Mouse (Mus musculus) telencephalon, adult 2 months (tissue): ENCODE measurements around the gene Cd9.
"Not testable (repeated sequence)": the region's sequence is repeated elsewhere in the genome, so short reads cannot be mapped to it uniquely, and the experiment has no call there.

Experiments
- DNase-seq: peaks from one replicate; pipeline ENCODE4 v3.0.0-alpha.2; 2011; ENCODE audit warnings: low read depth, low spot score

Cd9 gene

DNA sequence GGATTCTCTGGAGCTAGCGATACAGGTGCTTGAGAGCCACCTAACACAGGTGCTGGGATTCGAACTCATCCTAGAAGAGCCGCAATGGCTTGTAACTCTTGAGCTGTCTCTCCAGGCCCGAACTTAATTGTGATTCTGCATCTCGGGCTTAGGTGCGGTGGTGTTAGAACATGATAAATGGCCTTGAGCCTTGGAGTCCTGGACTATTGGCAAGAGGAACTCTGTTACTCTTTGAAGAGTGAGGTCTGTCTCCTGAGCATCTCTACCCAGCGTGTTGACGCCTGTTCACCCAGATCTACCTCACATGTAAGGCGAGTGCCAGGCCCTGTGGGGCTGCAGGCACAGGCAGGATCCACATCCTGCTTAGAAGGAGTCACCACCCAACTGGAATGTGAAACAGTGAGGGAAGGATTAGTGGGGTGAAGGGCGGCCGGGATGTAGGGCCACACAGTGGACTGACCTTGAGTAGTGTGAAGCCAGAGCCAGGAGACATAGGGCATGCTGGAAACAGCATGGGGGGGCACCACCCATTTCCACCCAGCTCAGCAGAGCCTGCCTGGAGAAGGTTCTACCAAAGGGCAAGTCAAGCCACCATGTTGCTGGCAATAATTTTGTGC, 8.7 kb upstream of the Cd9 start:
- no peak for DNase-seq

DNA sequence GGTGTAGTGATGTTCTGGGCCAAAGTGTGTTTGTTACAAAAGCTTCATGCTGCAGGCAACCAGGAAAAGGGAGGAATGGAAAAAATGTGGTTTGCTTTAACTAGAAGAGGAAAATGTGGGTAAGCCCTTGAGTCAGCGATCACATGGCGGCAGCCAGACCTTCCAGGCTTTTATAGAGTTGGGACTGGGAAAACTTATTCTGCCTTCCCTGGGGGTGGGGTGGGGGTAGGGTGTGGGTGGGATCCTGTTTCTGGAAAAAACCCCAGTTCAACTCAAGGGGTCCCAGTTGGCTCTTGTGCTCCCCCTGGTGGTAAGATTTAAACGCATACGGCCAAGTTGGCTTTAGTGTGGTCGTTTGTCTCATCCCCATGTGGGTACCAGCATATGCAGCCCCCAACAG, 3.5 kb upstream of the Cd9 start:
- no peak for DNase-seq

DNA sequence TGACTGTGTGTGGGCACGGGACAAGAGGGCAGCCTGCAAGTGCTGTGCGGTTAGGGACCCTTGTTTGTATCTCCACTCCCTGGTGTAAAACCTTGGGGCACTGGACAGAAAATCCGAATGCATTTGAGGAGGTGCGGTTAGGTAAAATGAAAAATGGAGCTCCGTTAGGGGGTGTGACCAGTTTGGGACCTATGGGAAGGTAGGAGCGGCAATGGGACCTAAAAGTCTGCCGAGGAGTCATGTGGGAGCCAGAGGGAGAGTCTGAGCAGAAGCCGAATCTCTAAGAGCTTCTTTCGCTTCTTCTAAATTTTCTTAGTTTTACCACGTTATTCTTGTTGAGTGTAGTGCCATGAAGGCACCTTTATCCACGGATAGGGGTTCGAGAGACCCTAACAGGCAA, 1.8 kb upstream of the Cd9 start:
- DNase-seq, result no peak

DNA sequence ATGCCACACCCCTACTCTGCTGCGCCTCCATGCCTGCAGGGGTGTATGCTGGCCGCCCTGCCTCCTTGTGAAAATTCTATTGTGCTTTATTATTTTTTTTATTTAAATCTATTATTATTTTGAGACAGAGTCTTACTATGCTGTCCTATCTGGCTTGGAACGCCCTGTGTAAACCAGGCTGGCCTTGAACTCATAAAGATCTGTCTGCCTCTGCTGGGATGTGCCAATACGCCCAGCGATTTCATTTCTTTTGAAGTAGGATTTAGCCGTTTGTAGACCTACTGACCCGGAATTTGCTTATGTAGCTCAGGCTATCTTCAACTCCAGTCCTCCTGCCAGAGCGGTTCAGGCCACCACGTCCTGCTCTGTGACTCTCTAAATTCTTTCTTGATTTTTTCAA, 770 bp upstream of the Cd9 start:
- no peak for DNase-seq

DNA sequence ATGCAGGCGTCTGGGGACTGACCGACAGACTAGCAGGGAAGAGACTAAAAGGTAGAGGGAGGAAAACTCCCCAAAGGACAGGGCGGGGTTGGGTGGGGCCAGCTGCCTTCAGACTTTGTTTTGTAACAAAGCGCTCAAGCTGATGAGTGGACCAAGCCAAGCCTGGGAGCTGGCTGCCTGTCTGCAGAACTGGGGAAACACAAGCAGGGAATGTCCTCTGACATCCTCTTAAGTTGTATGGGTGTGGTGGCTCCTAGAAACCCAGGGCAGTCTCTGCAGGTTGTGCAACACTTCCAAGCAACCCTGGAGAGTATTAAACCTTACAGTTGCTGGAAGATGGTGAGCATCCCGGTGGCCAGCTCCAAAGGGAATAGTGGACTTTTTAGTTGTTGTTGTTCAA, 1.4 kb downstream of the Cd9 start:
- no peak for DNase-seq

DNA sequence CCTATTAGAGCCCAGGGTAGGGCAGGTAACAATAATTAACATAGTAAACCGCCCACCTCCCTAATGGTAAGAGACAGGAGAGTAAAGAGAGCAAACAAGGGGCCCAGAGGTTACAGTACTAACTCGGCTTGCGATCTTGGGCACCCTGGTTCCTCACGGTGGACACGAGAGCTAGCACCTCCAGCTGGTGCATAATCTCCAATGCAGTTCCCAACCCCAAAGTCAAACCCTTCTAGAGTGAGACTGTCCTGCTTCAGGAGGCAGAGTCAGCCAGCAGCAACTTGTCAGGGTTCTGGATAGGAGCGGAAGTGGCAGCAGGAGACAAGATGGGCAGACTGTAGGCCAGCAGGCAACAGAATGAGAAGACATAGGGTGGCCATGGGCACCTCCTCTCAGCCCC, 1.9 kb downstream of the Cd9 start:
- DNase-seq, result no peak

DNA sequence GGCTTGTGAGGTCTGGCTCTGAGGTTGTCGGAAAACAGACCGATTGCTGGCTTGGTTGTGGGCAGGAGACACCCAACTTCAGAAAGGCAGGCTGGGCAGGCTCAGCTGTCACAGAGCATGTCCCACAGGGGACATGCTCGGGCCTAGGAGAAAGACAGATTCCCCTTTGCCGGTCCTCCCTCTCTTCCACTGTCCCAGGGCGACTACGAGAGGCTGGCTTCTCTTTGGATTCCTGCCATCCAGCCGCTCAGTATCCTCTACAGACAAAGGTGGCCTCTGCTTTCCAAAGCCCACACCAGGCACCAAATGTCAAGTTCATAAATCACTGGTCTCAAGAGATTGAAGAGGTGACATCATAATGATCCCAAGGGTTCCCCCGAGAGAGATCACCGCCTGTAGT, 2.6 kb downstream of the Cd9 start:
- DNase-seq, result no peak

DNA sequence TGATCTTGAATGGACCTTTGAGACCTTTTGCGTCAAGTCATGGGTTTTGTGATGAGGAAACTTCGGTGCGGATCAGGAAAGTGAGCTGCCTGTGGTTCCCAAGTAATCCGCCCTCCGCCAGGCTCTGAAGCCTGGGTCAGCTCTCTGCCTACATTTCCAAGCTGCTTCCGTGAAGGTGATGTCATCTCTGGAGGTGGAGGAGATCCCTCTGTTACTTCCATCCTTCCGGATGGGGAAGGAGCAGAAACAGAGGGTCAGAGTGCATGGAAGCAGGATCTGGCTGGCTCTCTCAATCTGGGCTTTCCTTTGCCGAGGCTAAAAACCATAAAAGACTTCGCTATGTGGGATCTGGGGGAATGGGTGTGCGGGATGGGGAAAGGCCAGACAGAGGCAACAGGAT, 3.2 kb downstream of the Cd9 start:
- no peak for DNase-seq

DNA sequence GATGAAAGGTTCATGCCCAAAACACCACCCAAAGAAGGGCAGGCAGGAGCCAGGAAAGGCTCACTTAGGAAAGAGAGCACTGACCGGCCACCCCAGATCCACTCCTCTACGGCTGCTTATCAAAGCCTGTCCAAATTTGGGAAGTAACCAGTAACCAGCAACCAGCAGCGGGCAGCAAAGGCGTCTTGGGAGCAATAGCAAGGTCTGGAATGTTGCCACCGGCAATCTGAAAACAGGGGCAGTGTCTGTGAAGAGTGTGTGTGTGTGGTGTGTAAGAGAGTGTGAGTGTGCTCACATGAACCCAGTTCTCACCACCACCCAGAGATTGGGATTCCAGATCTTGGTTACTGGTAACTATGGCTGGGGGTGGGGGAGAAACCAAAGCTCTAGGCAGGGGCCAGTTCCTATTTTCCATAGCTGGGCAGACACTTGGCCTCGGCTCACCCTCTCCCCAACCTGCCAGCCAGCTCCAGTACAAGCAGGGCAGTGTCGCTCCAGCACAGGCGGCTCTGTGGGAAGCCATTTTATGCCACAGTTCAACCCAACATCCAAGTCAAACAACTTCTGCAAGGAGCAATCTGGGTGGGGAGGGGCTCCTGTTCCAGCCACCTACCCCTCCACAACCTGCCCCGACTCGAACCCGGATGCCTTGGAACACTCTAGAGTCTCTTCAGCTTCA, 4.6 kb downstream of the Cd9 start:
- no peak for DNase-seq

DNA sequence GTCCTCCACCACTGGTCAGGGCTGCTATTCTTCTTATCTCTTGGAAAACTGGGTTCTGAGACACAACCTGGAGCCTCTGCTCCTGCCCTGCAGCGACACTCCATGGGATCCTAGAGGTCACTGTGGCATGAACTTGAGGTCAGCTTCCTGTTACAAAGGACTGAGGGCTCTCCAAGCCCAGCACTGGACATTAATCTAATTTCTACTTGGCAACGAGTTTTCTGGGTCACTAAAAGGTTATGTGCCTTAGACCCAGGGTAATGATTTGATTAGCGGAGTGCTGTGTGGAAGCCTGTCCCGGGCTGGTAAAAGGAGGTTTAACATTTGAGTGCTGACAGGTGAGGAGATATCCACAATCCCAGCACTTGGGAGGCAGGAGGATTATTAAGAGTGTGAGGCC, 9.0 kb downstream of the Cd9 start:
- no peak for DNase-seq

DNA sequence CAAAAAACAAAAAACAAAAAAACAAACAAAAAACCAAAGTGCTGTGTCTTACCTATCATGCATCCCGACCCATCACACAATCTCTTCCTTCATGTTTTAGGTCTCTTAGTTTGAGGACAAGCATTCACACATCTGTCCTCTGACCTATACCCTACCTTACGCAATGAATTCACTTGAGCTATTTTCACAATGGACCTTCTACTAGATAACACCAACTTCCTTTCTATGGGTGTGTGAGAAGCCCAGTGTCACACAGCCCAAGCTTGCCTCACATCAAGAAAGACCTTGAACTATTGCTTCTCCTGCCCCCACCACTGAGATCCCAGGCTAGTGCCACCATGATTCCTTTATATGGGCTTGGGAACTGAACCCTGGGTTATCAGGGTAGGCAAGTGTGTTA, 9.9 kb downstream of the Cd9 start:
- no peak for DNase-seq

DNA sequence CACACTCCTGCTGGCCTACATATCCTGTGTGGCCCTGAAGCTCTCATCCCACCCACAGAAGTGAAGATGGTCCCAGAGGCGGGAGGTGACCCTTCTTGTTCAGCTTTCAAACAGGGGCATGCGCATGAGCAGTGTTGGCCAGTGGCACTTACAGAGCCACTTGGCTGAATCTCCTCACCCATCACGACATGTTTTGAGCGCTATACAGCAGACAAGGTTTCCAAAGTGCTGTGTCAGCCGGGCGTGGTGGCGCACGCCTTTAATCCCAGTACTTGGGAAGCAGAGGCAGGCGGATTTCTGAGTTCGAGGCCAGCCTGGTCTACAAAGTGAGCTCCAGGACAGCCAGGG, 10.3 kb downstream of the Cd9 start:
- DNase-seq, result not testable (repeated sequence)

DNA sequence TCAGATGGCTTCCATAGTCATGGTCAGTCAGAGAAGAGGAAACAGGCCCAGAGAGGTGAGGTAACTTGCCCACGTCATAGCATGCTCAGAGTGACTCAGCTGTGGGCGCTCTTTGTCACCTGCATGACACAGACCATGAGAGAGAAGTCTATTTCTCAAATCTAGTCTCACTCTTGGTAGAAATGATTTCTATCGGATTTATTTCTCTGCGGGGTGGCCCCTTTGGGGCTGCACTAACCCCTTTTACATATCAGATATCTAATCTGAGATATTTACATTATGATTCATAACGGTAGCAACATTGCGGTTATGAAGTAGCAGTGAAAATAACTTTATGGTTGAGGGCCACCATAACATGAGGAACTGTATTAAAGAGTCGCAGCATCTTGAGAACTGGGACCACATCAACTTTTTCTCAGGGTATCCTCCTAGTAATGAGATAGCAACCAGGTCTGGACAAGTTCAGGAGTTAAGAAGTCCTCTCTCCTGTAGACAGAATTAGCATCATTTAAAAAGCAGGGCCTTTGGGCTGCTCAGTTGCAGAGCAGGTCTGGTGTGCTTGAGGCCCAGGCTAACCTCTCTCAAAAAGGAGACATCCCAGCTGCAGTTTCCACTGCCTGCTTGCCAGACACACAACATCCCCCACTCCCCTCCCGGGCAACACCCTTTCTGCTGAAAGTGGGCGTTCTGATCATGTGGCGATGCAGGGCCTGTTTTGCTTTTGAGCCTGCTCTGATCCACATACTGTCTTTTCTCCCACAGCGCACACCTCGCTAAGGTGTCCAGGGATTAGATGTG, 10.9 kb downstream of the Cd9 start:
- no peak for DNase-seq

DNA sequence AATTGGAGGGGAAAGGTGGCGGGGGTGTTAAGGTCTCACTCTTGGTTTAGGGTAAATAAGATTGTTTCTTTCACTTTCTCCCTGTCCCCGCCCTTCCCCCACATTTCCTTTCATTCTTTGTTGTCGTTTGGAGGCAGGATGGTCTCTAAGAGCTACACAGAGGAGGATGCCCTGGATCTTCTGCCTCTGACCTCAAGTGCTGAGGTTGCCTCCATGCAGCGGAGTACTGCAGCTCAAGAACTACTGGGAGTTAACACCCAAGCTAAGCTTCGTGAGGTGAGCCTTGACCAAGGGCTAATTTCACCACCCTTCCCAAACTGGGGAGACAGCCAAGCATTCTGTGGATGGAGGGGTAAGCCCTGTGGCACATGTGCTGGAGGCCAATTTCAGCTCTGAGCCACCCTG, 12.2 kb downstream of the Cd9 start:
- no peak for DNase-seq

DNA sequence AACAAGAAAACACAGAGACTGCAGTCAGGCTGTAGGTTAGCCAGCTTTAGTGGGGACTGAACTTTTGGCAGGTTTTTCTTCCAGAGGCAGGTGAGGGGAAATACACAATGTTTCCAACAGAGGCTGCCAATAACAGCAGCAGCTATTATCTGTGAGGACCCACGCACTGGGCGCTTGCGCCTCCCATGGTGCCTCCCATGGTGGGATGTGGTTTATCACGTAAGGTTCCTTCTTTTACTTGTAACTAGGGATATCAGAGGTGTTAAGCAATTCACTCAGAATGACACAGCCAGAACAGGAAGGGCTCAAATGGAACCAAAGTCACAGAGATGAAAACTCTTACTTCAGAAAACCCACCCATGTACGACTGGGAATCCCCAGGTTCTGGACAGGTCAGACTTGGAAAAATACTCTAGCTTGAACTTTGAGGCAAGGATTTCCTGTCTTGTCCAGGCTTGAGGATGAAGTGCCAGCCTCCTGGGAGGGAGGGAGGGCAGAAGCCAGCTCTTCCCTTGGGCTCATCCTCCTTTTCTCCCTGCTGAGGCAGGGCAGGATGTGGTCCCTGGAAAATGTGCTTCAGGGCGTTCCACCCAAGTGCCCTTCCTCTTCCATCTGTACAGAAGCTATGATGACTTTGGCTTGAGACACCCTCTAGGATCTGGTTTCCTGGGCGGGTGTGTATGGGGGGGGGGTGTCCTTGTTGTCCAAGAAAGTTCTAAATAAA, 12.8 kb downstream of the Cd9 start:
- no peak for DNase-seq

DNA sequence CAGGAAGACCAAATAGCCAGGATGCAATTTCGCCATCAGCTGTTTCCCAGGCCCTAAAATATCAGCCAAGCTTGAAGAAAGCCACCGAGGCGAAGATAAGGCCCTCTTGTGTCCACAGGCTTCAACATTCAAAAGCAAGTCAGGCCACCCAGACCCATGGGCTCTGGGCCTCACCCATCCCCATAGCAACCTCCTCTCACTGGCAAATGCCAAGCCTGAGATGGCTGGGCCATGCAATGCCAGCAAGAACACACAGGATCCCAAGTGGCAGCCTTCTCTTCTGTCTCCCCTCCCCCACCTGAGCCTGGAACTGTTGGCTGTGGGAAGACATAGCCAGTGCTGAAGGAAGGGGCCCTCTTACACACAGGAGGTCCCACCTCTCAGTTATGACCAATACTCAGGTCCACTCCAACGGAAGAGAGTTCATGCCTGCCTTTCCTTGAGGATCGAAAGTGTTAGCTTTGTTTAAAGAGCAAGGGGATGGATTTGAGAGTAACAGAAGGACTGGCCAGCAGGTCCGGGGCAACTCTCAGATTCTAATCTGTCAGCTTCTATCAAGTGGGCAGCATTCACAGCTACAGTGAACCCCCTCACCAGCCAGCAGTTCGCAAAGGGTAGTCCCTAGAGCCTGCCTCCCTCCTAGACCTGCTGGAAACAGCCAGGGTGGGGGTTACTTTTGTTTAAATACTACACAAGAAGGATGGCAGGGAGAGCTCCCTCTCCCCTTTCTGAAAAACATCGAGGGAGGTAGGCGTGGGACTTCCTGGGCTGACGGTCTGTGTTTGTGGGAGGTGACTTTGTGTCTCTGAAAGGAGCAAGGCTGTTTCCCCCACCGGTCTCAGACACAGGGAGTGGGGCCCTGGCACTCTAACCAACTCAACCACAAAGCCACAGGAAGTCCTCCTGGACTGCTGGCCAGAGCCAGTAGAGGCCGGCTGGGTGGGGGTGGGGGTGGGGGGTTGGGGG, 13.9 kb downstream of the Cd9 start:
- DNase-seq, result no peak

DNA sequence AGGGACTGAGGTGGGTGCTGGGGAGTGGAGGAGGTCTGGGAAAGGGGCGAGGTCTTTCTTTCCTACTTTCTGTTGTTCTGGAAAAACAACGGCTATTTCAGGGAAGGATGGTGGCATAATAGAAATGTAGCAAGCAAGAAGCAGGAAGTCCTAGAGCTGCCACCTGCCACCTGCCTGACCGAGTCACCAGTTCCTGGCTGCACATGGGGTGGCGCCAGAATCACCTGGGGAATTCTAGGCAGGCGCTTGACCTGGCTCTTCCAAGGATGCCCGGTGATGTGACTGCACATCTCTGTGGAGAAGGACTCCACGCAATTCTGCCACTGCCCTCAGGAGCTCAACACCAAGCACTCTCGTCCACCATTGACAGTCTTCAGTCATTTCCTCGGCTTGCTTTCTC, 15.2 kb downstream of the Cd9 start:
- DNase-seq, result no peak

DNA sequence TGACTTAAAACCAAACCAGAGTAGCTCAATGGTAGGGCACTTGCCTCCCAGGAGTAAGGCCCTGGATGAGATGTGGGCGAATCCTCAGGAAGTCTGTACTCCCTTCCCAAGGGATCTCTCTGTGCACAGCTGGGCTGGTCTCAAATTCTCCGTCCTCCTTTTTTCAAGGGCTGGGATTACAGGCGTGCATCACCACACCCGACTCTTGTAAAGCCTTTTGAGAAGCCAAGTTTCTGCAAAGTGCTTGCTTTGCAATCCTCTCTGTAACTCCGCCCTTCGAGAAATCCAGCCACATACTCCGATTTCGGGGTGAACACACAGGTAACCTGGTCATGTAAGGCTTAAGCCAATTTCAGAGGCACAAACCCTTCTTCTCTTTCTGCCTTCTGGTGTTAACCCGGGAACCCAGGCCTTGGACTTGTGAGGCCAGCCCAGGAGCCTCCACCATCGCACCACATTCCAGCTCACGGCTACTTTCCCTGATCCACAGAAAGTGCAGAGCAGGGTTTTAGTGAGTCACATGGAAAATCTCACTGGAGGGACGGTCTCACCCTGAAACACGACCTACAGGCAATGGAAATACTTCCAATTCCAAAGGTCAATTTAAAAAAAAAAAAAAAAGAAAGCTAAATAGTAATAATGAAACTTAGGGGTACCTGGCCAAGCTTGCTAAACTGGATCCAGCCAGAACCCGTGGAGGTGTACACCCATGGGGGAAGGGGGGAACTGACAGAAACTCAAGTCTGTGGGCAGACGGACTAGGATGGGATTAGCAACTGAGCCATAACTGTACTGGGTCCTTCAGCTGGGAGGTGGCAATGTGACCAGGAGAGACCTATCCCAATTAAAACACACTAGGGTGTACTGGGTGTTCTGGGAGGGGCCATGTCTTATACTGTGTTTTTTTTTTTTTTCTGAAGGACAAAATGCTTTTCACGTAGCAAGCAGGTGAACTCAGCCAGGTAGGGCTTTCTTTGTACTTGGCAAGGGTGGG, 16.2 kb downstream of the Cd9 start:
- no peak for DNase-seq

DNA sequence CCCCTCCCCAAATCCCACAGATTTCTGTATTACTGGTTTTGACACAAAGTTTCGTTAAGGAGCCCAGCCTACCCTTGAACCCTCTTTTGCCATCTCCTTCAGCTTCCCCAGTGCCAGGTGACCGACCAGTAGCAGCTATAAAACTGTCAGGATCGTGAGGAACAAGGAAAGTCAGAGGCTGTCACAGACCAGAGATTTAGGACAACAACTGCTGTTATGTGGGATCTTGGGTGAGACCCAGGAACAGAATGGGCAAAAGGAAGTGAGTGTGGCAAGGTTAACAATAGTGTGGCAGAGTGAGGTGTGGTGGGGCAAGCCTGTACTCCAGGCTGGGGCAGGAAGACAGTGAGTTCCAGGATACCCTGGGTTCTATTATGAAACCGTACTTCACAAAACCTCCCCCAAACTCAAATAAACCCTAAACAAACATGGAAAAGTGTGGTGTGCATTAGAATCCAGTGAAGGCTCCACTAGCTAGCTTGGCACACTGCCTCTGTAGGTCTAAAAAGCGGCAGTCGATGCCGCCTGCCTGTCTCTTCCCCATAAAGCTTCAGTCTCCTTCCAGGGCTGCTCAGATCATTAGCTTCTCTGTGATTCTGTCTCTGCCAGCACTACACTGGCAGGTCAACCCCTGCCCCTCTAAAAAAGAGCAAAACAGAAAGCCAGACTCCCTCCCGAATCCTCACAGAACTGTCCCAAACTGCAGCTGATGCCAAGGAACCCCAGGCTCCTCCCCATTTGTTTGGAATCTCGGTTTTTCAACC, 17.6 kb downstream of the Cd9 start:
- DNase-seq, result no peak
